Mouse (Mus musculus) small intestine, adult 2 months (tissue): ENCODE measurements at regions not wholly inside any gene's neighbourhood (a gene's known extent, or its start where the extent isn't known, plus 50 kb on each side); places are given as distances from the start of the nearest gene placed in this dataset.

Experiments
- H3K27ac ChIP-seq: fragments of 200-500 bp; 2 replicates; pipeline ENCODE4 v1.5.1; 2012; ENCODE audit warnings: low read depth, low read length, control low read depth, inconsistent platforms; ENCODE audit not compliant: insufficient read depth
- H3K27me3 ChIP-seq: fragments of 200-500 bp; 2 replicates; pipeline ENCODE4 v1.6.1; 2012; ENCODE audit warnings: mild to moderate bottlenecking, moderate library complexity, low read length, inconsistent platforms; ENCODE audit not compliant: control insufficient read depth, insufficient read depth
- H3K36me3 ChIP-seq: fragments of 200-500 bp; 2 replicates; pipeline ENCODE4 v1.6.1; 2012; ENCODE audit warnings: mild to moderate bottlenecking, low read length, control low read depth, inconsistent platforms; ENCODE audit not compliant: control insufficient read depth, insufficient read depth
- H3K4me1 ChIP-seq: fragments of 200-500 bp; 2 replicates; pipeline ENCODE4 v1.6.1; 2012; ENCODE audit warnings: low read length, inconsistent platforms, mixed read lengths; ENCODE audit not compliant: control insufficient read depth, insufficient read depth, insufficient read length
- H3K4me3 ChIP-seq: fragments of 200-500 bp; 2 replicates; pipeline ENCODE4 v1.5.1; 2012; ENCODE audit warnings: low read depth, mild to moderate bottlenecking, control low read depth, inconsistent platforms, low read length, moderate library complexity
- CTCF ChIP-seq: fragments of 200-500 bp; IDR thresholded peaks from 2 replicates; pipeline ENCODE4 v1.5.1; 2012; ENCODE audit warnings: low read depth, mild to moderate bottlenecking, control low read depth, inconsistent platforms, low read length, moderate library complexity, mixed read lengths; ENCODE audit not compliant: insufficient replicate concordance, insufficient read length; ENCODE audit errors: extremely low read depth
- POLR2A ChIP-seq: fragments of 200-500 bp; IDR thresholded peaks from 2 replicates; pipeline ENCODE4 v1.6.1; 2012; ENCODE audit warnings: low read depth, mild to moderate bottlenecking, control low read depth, inconsistent platforms, low read length, moderate library complexity
- WGBS: fragments of 180-500 bp; shearing (Covaris S2); methylation state at CpG from one replicate; pipeline ENCODE4 v1.1.7; 2018; 5-methylcytosine and 5-hydroxymethylcytosine counted together

DNA sequence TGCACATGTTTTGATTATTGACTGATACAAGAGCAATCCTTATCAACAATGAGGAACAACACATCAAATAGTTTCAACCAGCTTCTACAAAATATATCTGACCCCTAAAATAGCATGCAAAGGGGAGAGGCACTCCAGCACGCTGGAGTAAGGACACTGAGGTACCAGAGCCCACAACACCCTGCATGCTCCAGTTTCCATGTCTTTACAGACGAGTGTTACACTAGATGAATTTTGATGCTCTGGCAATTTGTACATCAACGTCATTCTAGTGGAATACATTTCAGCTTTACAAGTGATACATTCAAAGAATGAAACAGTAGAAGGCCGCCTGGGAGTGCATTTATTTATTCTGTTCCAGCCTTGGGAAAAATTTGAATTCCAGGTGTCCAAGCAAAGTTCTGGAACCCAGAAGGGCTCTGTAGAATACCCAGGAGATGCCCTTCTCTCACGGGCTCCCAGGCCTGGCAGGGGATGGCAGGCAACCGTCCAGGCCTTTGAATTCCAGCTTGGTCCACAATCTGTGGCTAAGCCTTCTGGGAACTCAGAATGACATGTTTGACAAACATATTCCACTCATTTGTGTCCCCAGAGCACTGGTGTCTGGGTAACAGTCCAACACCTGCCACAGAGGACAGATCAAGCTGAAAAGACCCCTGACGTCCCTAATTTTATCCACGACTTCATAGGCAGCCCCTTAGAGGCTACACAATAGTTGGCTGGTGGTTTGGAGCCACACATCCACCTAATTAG is 595.6 kb upstream of the Klf4 start:
- TF ChIP-seq POLR2A = no peak
- no peak for TF ChIP-seq CTCF
- WGBS = 72% methylated on average over 8 of the region's 8 CpGs
- Histone ChIP-seq H3K36me3 (no peaks in the 10 kb centered on the region), H3K4me3 (no peak overlapping the region), H3K27me3 (no peaks in the 10 kb centered on the region), H3K27ac (no peak overlapping the region), H3K4me1 (no peaks in the 10 kb centered on the region)

DNA sequence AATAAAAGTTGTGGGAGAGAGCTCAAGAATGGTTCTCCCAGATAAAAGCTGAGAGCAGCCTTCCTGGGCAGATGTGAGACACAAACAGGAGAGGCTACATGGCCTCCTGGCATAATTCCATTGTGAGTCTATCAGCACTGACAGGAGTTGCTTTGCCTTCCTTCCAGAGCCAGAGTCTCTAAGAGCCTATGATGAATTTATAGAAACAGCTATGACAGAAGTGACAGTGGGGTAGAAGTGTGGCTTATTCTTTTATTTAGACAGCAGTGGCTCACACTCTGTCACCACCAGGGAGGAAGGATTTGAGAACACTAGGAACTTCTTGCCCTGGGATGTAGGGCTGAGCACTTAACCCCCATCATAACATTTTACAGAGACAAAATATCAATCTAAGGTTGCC is 592.2 kb upstream of the Klf4 start:
- Histone ChIP-seq H3K4me3 (no peak overlapping the region), H3K4me1 (no peaks in the 10 kb centered on the region), H3K27me3 (no peaks in the 10 kb centered on the region), H3K27ac (no peak overlapping the region), H3K36me3 (no peaks in the 10 kb centered on the region)
- TF ChIP-seq CTCF = no peak
- no peak for TF ChIP-seq POLR2A

DNA sequence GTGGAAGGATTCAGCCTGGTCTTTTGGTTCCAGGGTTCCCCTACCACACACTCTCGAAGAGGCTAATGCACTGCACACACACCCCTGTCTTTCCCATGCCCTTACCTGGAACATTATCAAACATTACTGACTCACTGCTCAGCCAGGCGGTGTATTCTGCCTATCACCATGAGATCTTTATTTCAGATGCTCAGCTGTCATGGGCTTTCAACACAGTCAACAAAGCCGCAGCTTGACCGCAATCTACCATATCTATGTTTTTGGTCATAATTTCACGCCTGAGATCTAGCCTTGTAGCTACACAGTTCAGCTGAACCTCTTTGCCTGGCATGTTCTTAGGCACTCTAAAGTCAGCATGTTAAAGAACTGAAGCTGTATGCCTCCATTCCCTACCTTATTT is 589.9 kb upstream of the Klf4 start:
- no peak overlapping the region for H3K27ac ChIP-seq
- TF ChIP-seq CTCF (no peak), POLR2A (no peak)
- H3K27me3 ChIP-seq = no peaks in the 10 kb centered on the region
- no peak overlapping the region for H3K4me3 ChIP-seq
- no peaks in the 10 kb centered on the region for H3K4me1 ChIP-seq
- no peaks in the 10 kb centered on the region for H3K36me3 ChIP-seq
- 77% methylated on average over 5 of the region's 5 CpGs for WGBS

DNA sequence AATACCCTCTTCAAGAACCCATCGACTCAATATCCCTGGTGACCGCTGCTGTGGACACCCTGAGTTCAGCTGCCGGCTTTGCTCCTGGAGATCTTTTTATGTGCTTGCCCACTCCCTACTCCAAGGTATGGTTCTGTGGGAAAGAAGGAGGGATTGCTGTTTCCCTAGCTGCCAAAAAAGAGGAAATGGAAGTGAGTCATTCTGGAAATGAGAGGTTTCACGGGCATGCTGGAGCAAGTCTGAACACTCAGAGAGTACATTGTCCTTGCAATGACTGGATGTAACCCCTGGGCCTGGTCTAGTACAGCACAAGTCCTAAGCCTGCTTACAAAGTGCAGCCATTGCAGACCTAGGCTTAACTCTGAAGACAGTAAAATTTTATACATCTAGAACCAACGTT is 589.4 kb upstream of the Klf4 start:
- 76% methylated on average over 5 of the region's 5 CpGs for WGBS
- Histone ChIP-seq H3K27ac (no peak overlapping the region), H3K4me3 (no peak overlapping the region), H3K27me3 (no peaks in the 10 kb centered on the region), H3K4me1 (no peaks in the 10 kb centered on the region), H3K36me3 (no peaks in the 10 kb centered on the region)
- no peak for TF ChIP-seq POLR2A
- TF ChIP-seq CTCF = no peak

DNA sequence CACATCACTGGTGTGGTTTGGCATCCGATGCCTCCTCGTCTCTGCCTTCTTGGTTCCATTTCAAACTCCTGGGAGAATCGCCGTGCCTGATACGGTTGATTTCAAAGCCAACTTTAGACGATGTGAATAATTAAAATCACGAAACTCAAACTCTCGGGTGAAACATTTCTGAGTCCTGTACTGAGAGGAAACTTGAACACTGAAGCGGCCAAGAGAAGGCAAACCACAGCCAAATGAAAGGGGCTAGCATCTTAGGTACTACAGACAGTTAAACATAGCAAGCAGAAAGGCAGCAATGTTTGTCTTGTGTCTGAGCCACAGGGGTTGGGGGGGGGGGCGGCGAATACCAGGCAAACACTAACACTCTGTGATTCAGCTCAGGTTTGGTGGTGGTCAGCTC is 588.1 kb upstream of the Klf4 start:
- Histone ChIP-seq H3K27me3 (no peaks in the 10 kb centered on the region), H3K36me3 (no peaks in the 10 kb centered on the region), H3K4me1 (no peaks in the 10 kb centered on the region), H3K4me3 (no peak overlapping the region), H3K27ac (no peak overlapping the region)
- WGBS = 80% methylated on average over 11 of the region's 11 CpGs
- TF ChIP-seq POLR2A (no peak), CTCF (no peak)

DNA sequence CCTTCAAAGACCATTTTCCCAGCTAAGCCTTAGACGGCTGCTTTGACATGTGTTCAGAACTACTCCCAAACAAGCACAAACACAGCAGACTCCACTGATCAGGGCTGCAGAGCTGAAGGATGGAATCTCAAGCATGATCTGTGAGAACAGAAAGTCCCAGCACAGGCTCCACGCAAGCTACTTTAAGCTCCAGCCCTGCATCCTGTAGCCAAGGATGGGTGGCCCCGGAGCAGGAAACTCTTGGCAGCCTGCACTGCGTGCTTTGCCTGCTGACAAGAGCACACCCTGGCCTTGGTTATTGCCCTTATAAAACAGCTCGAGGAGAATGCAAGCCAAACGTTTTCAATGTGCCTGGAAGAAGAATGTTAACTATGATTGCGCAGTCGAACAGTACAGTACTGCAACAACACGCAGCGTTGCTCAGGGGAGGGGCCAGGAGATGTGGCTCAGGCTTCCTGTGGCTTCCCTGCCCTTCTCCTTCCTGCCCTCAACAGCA is 581.5 kb upstream of the Klf4 start:
- 5% methylated on average over 10 of the region's 10 CpGs for WGBS
- H3K27me3 ChIP-seq = no peaks in the 10 kb centered on the region
- TF ChIP-seq POLR2A (0 out of 2 replicates have a peak, but pooled peaks have one; percentile 14), CTCF (no peak)
- no peaks in the 10 kb centered on the region for H3K4me1 ChIP-seq
- peak overlapping the region; percentile 5; the same call in 1 of the 2 replicates for H3K4me3 ChIP-seq
- no peaks in the 10 kb centered on the region for H3K36me3 ChIP-seq
- H3K27ac ChIP-seq = peak overlapping the region; percentile 70

DNA sequence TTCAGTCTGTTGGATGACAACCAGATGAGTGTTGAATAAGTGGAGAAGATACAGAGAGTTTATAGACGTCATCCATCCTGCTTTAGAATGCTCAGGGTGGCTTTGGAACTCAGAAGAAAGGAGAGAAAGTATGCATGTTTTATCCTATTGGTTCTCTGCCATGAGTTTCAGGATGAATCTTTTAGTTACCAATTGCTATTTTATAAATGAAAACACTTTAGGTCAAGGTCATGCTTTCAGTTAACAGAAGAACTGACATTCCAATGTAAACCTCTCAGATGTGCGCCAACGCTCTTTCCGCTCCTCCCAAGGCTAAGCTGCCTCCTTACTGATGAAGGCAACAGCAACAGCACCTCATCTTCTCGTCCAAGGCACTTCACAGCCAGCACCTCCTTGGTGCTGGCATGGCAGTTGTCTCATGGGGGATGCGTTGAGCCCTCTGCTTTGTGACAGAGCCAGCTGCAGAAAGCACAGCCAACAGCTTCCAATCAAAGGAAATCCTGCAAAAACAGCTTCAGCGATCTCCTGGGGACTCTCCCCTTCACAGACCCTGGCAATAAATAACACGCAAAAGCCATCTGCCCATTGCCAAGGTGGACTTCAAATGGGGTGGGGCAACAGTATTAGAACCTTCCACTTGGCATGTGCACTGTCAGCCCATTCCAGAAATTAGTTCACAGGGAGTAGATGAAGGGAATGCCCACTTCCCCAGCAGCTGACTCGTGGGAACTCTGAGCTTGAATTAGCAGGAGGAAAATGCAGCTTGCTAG is 580.9 kb upstream of the Klf4 start:
- TF ChIP-seq CTCF (no peak), POLR2A (no peak)
- no peaks in the 10 kb centered on the region for H3K4me1 ChIP-seq
- H3K27ac ChIP-seq = peak overlapping the region; percentile 70
- WGBS = 50% methylated on average over 9 of the region's 9 CpGs
- H3K36me3 ChIP-seq = no peaks in the 10 kb centered on the region
- H3K27me3 ChIP-seq = no peaks in the 10 kb centered on the region
- H3K4me3 ChIP-seq = no peak overlapping the region
